Mouse (Mus musculus) mesoderm, embryonic 11.5 days (tissue): ENCODE measurements around the gene Ifrd2.
"Not testable (repeated sequence)": the region's sequence is repeated elsewhere in the genome, so short reads cannot be mapped to it uniquely, and the experiment has no call there.

Experiments
- DNase-seq: peaks from one replicate; pipeline ENCODE4 v3.0.0-alpha.2; 2012; ENCODE audit warnings: low read depth, low spot score

Gene Ifrd2

GRCm38 (mm10) chr9:107551890-107552355, 35.5 kb upstream of the Ifrd2 start:
- DNase-seq, result no peak

DNA sequence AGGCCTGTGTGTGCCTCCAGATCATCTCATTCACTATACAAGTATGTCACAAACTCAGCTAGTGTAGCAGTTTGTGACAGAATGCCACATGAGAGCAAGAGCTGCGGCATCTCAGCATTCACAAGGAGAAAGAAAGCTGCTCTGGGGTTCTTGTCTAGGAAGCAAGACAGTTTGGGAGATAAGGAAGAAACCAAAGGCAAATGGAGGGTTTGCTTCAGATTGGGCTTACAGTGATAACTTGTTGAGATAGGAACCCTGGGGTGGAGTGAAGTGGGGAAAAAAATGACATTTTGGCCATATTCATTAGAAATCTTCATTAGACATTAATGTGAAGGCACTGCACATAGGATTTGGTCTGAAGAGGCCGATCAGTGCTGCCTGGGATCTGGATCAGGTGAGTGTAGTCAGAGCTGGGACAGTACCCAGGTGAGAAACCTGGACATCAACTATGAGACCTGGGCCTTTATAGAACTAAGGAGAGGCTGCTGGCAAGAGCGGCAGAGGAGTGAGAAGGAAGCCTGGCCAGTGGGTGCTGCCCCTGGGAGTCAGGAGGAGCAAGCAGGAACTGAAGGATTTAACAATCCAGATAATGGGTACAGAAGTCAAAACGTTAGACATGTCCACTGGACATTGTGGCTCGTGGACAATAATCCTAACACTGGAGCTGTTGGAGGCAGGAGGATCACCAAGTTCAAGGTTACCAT, 34.6 kb upstream of the Ifrd2 start:
- no peak for DNase-seq

DNA sequence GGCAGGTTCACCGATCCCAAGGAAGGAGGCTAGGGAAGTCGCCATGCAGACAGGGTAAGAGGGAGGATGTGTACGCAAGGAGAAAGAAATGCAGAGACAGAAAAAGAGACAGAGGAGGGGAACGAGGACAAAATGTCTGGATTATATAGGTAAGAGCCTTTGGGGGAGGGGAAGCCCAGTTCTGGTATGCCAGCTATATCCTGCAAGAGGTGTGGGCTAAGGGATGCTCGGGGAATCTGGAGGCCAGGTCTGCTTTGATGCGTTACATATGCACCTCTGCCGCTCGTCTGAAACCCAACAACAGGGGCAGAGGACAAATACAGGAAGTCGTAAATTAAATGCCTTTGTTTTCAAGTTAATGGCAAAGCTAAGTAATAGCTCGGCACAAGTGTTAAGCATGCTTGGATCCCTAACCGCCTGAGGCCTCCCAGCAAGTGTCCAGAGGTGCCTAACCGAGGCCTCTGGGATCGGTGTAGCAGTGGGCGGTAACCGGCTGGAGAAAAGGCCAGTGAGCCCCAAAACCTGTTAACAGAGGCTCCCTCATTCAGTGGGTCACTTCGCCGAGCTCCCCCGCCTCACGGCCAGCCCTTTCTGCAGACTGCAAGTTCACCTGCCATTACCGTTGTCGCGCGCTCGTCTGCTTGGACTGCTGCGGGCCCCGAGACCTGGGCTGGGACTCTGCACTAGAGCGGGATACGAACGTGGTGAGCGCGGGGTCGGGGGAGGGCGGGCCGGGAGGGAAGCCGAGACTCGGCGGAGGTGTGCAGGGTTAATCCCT, 33.7 kb upstream of the Ifrd2 start:
- no peak for DNase-seq

DNA sequence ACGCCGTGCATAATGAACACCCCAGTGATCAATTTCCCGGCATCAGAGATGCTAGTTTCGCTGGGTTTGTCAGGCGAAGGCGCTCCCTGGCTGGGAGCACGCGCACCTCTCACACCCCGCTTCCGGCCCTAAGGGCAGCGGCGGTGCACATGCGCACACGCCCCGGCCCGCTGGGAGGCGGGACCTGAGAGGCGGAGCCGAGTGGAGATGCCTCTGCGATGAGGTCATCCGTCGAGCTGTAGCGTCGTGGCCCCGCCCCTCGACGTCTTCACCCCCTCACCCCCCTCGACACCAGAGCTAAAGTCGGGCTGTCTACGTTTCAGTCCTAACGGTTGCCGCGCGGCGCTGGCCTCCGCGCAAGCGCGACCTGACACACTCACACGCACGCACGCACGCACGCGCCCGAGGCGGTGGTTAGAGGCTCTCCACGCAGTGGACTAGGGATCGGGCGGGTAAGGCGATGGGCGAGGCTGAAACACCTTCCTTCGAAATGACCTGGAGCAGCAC, 33.1 kb upstream of the Ifrd2 start:
- peak; percentile 99 for DNase-seq

DNA sequence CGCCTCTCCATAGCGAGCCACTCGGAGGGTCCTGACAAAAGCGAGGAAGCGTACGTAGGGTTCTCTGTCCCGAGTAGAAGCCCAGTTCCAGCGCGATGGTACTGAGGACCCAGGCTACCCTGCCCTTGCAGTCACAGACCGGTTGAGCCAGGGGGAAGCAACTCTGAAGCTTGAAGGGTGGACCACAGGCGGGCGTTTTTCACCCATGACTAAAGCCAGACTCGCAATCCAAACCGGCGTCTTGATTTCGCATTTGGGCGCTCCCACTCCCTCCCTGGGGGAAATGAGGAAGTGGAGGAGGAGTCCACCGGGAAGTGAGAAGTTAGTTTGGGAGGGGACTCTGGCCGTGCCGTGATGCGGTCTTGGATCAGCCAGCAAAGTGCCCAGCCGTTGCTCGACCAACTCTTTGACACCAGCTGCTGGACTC, 32.4 kb upstream of the Ifrd2 start:
- DNase-seq, result peak; percentile 60

DNA sequence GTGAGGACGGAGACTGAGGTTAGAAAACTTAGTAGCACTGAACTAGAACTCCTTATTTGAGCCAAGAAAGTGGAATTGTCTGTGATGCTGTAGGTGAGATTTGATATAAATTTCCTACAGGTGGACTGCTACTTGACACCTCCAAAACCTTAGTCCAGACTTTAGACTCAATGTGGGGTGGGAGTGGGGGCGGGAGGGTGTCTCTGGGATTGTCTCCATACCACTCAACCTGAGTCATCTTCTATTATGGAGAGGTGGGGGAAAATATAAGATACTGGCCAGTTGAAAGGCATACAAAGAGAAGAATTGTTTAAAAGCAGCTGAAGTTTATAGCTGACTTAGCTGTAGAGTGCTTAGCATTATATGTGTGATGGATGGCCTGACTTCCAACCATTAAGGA, 31.7 kb upstream of the Ifrd2 start:
- DNase-seq, result no peak

- DNase-seq, result no peak
Measured at GRCm38 (mm10) chr9:107556346-107556745, 31.1 kb upstream of the Ifrd2 start.

DNA sequence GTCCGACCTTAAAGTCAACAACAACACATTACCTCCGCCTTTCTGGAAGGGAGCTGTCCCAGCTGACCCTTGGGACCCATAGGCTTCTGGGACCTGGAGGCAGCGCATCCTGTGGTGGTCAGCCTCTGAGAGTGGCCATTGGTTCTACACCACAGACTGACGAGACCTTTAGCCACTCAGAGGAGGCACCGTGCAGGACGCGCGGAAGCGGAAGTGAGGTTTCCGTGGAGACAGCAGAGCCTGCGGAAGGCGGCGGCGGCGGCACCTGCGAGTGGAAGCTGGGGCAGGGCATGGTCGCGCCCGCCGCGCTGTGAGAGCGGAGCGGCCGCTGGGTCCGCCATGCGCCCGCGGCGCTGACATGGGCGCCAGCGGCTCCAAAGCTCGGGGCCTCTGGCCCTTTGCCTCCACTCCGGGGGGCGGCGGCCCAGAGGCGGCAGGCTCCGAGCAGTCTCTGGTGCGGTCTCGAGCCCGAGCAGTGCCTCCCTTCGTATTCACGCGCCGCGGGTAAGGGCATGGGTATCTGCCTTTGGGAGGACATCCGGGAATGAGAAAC, 24.3 kb upstream of the Ifrd2 start, which contains the start of gene Tusc2:
Gene Tusc2 (plus strand): TSS at position 227 of the 553 bp plus-strand sequence.
- DNase-seq, result peak; percentile 95

DNA sequence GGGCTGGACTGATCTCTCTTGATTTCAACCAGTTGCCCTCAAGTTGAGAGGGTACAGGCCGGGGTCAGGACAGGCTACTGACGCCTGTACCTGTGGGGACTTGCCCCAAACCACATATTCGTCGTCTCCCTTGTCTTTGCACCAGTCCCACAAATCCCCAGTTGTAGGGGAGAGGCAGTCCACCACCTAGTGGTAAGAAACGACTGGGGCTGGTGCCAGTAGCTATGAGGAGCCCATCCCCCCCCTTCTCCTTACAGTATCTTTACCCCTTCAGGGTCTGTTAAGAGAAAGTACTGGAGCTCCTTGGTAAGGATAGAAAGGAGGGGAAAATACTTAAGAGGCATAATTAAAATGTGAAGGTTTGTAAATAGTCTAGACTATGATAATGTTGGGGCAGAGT, 21.9 kb upstream of the Ifrd2 start:
- DNase-seq, result not testable (repeated sequence)

DNA sequence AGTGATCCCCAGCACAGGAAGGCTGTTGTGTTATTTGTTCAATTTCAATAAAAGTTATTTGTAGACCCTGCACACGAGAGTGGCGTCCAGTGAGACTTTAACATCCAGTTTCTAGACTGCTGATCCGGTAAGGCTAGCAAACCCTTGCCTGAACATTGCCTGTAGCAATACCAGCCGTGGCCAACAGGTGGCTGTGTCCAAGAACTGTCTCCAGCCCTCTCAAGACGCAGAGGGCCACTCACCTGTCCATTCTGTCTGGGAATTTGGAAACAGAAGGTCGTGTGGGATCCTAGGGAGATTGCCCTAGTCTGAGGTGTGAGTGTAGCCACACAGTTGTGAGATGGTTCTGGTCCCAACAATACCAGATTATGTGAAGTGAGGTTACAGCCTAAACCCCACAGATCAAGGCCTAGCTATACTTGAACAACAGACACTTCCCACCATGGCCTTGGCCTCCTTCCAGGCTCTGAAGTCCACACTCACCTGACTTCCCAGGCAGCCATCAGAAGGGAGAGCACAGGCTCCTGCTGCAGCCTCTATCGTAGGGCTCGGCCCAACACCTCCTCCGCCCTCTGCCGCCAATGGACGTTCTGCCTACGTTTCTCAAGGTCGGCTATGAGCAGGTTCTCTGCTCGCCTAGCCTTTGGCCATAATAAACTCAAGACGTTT, 21.3 kb upstream of the Ifrd2 start:
- DNase-seq, result peak; percentile 76

DNA sequence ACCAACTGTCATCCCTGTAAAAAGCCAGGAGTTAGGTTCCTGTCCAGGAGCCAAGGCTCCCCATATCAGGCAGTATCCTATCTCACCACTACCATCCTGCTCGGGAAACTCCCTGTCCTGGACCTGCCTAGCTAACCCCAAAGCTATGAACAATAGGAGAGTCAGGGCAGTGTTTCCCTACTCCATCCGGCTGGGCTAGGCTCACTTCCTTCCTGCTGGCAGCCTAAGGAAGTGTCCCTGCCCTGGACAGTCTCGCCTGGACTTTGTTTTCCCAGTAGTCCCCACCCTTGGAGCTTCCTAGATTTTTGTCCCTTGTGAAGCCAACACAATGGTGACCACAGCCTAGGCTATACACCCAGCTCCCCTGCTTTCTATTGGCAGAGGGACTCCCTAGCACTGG, 20.6 kb upstream of the Ifrd2 start:
- no peak for DNase-seq

GRCm38 (mm10) chr9:107567702-107568319, 19.6 kb upstream of the Ifrd2 start, which contains the start of gene Hyal2:
Gene Hyal2, plus strand, starts transcription at chr9:107567945.
- DNase-seq, result no peak

- peak; percentile 91 for DNase-seq
Measured at GRCm38 (mm10) chr9:107568331-107569261, 18.8 kb upstream of the Ifrd2 start.

- no peak for DNase-seq
Measured at GRCm38 (mm10) chr9:107569270-107569669, 18.2 kb upstream of the Ifrd2 start.

- DNase-seq, result no peak
Measured at GRCm38 (mm10) chr9:107570016-107570415, 17.4 kb upstream of the Ifrd2 start.

- DNase-seq, result no peak
Measured at GRCm38 (mm10) chr9:107570845-107571244, 16.6 kb upstream of the Ifrd2 start.

DNA sequence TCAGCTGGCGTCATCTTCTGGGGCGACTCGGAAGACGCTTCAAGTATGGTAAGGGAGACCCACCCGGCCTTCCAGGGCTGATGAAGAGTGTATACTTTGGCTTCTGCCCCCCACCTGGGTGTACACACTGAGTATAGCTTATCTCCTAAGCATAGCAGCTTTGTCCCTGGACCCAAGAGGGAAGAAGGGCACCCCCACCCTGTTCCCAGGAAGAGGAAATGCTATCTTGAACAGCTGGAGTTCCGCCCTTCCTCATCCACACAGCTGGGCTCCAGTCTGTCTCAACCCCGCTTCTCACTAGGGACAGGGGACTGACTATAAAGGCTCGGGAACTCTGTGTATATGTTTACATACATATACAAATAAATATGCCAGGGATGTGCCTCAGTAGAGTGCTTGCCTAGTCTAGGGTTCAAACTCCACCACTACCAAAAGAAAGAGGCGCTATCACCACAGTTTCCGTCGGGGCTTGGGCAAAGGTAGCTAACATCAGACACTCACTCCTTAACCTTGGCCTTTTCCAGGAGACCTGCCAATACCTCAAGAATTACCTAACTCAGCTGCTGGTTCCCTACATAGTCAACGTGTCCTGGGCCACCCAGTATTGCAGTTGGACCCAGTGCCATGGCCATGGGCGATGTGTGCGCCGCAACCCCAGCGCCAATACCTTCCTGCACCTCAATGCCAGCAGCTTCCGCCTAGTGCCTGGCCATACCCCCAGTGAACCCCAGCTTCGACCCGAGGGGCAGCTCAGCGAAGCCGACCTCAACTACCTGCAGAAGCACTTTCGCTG, 15.7 kb upstream of the Ifrd2 start:
- no peak for DNase-seq

DNA sequence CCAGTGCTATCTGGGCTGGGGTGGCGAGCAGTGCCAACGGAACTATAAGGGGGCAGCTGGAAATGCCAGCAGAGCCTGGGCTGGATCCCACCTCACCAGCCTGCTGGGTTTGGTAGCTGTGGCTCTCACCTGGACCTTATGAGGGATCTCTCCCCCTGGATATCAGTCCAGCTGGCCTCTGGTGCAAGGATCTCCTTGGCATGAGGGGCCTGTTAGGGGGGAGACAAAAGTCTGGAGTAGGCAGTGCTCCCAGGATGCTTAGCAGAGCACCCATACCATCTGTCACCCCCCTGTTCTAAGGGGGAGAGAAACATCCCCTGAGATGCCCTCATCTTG, 15.1 kb upstream of the Ifrd2 start:
- no peak for DNase-seq

- DNase-seq, result not testable (repeated sequence)
Measured at GRCm38 (mm10) chr9:107573774-107574173, 13.7 kb upstream of the Ifrd2 start.
